Mouse (Mus musculus) mesoderm, embryonic 11.5 days (tissue): ENCODE results near the gene Ecsit.

ENCODE experiments used
- DNase-seq: peaks from one replicate; pipeline ENCODE4 v3.0.0-alpha.2; 2012; ENCODE audit warnings: low read depth, low spot score

The Ecsit gene

GRCm38 (mm10) chr9:22085022-22085834 lies at the start of gene Ecsit:
TSS of gene Ecsit (minus strand) at chr9:22085438.
- peak; percentile 97 for DNase-seq

- no peak for DNase-seq
Measured at GRCm38 (mm10) chr9:22134246-22134890, 49.1 kb upstream of the Ecsit start.

- no peak for DNase-seq
Measured at GRCm38 (mm10) chr9:22132220-22132619, 47.0 kb upstream of the Ecsit start.

- no peak for DNase-seq
Measured at GRCm38 (mm10) chr9:22131226-22131981, 46.2 kb upstream of the Ecsit start.

- DNase-seq: no peak
Measured at GRCm38 (mm10) chr9:22125246-22126027, 40.2 kb upstream of the Ecsit start.

GRCm38 (mm10) chr9:22124169-22124568 lies 38.9 kb upstream of the Ecsit start:
- DNase-seq: no peak

GRCm38 (mm10) chr9:22123069-22123609 lies 37.9 kb upstream of the Ecsit start:
- no peak for DNase-seq

- no peak for DNase-seq
Measured at GRCm38 (mm10) chr9:22122005-22122404, 36.8 kb upstream of the Ecsit start.

- DNase-seq: no peak
Measured at GRCm38 (mm10) chr9:22121545-22121944, 36.3 kb upstream of the Ecsit start.

GRCm38 (mm10) chr9:22119543-22119942 lies 34.3 kb upstream of the Ecsit start:
- DNase-seq: no peak

- peak; percentile 73 for DNase-seq
Measured at GRCm38 (mm10) chr9:22117754-22118456, 32.7 kb upstream of the Ecsit start.

- DNase-seq: peak; percentile 98
Measured at GRCm38 (mm10) chr9:22116740-22117426, 31.6 kb upstream of the Ecsit start, which contains the start of gene Elof1. TSS of gene Elof1 (minus strand) at chr9:22117172.

GRCm38 (mm10) chr9:22116086-22116485 lies 30.8 kb upstream of the Ecsit start:
- DNase-seq: peak; percentile 33

- DNase-seq: no peak
Measured at GRCm38 (mm10) chr9:22115635-22116034, 30.4 kb upstream of the Ecsit start.

- DNase-seq: no peak
Measured at GRCm38 (mm10) chr9:22108194-22108593, 23.0 kb upstream of the Ecsit start.

GRCm38 (mm10) chr9:22099922-22100321 lies 14.7 kb upstream of the Ecsit start:
- no peak for DNase-seq

GRCm38 (mm10) chr9:22098993-22099696 lies 13.9 kb upstream of the Ecsit start, which contains the start of gene Cnn1:
TSS of gene Cnn1 (plus strand) at chr9:22099216.
- DNase-seq: no peak

- peak; percentile 74 for DNase-seq
Measured at GRCm38 (mm10) chr9:22095854-22096307, 10.6 kb upstream of the Ecsit start.

GRCm38 (mm10) chr9:22092746-22093145 lies 7.5 kb upstream of the Ecsit start:
- DNase-seq: no peak
